Mouse (Mus musculus): ENCODE measurements around the gene Fam192a. TPM values are rescaled to one million over a fixed set of nuclear protein-coding genes. Genes with fewer than 3 reads are reported as not detected.
A peak's percentile ranks its signal among the peaks of the same experiment; 100 is the strongest.

The Fam192a gene
- total and polyA plus RNA-seq, 2 experiments from 2014 or later: 17.4 to 30.4 TPM

- no peak for ATAC-seq (ENCODE audit: insufficient read depth, low read depth)
- Histone ChIP-seq H3K27me3 (ENCODE audit: control insufficient read depth, insufficient read depth, low read length) (no peaks in the 10 kb centered on the region), H3K4me3 (ENCODE audit: low read depth, low read length) (peak overlapping the region; percentile 98), H3K4me1 (ENCODE audit: control insufficient read depth, insufficient read depth) (peaks cover 18% of the 10 kb centered on the region), H3K9ac (replicated peaks; ENCODE audit: low read depth, low read length) (peak overlapping the region; percentile 89), H3K36me3 (replicated peaks; ENCODE audit: control insufficient read depth, insufficient read depth, low read length) (no peaks in the 10 kb centered on the region), H3K9me3 (replicated peaks; ENCODE audit: control insufficient read depth, low read length) (no peaks in the 10 kb centered on the region), H3K27ac (ENCODE audit: low read depth) (peak overlapping the region; percentile 94), H3K4me2 (ENCODE audit: low read depth, low read length) (peak overlapping the region; percentile 93)
- WGBS: under 1% methylated on average over 31 of the region's 31 CpGs
- TF ChIP-seq EP300 (IDR thresholded peaks at IDR 0.05; ENCODE audit: low read depth) (no peak), CTCF (IDR thresholded peaks at IDR 0.05; ENCODE audit: low read depth) (no peak)
- peak; percentile 29 for DNase-seq (ENCODE audit: low spot score)
Observed at GRCm38 (mm10) chr8:94602471-94603131, 804 bp upstream of the Fam192a start.

- ATAC-seq (ENCODE audit: insufficient read depth, low read depth) (no peak; the same call in 1 of the 2 replicates), DNase-seq (ENCODE audit: low spot score) (peak; percentile 8)
- peak overlapping the region; percentile 96 for H3K27ac ChIP-seq (ENCODE audit: low read depth)
- under 1% methylated on average over 51 of the region's 51 CpGs for WGBS
- no peaks in the 10 kb centered on the region for H3K9me3 ChIP-seq (replicated peaks; ENCODE audit: control insufficient read depth, low read length)
- TF ChIP-seq EP300 (IDR thresholded peaks at IDR 0.05; ENCODE audit: low read depth) (no peak), CTCF (IDR thresholded peaks at IDR 0.05; ENCODE audit: low read depth) (no peak)
- H3K27me3 ChIP-seq (ENCODE audit: control insufficient read depth, insufficient read depth, low read length): no peaks in the 10 kb centered on the region
- peak overlapping the region; percentile 85 for H3K4me2 ChIP-seq (ENCODE audit: low read depth, low read length)
- peaks cover 18% of the 10 kb centered on the region for H3K4me1 ChIP-seq (ENCODE audit: control insufficient read depth, insufficient read depth)
- H3K9ac ChIP-seq (replicated peaks; ENCODE audit: low read depth, low read length): peak overlapping the region; percentile 97
- peak overlapping the region; percentile 98 for H3K4me3 ChIP-seq (ENCODE audit: low read depth, low read length)
- no peaks in the 10 kb centered on the region for H3K36me3 ChIP-seq (replicated peaks; ENCODE audit: control insufficient read depth, insufficient read depth, low read length)
Observed at GRCm38 (mm10) chr8:94601034-94601606, 677 bp downstream of the Fam192a start.

- Histone ChIP-seq H3K36me3 (replicated peaks; ENCODE audit: control insufficient read depth, insufficient read depth, low read length) (no peaks in the 10 kb centered on the region), H3K4me2 (ENCODE audit: low read depth, low read length) (peak overlapping the region; percentile 85), H3K27me3 (ENCODE audit: control insufficient read depth, insufficient read depth, low read length) (no peaks in the 10 kb centered on the region), H3K4me1 (ENCODE audit: control insufficient read depth, insufficient read depth) (peaks cover 18% of the 10 kb centered on the region), H3K4me3 (ENCODE audit: low read depth, low read length) (peak overlapping the region; percentile 98), H3K9me3 (replicated peaks; ENCODE audit: control insufficient read depth, low read length) (no peaks in the 10 kb centered on the region), H3K27ac (ENCODE audit: low read depth) (peak overlapping the region; percentile 96), H3K9ac (replicated peaks; ENCODE audit: low read depth, low read length) (peak overlapping the region; percentile 97)
- DNase-seq (ENCODE audit: low spot score) (no peak), ATAC-seq (ENCODE audit: insufficient read depth, low read depth) (no peak)
- 21% methylated on average over 5 of the region's 5 CpGs for WGBS
- TF ChIP-seq CTCF (IDR thresholded peaks at IDR 0.05; ENCODE audit: low read depth) (no peak), EP300 (IDR thresholded peaks at IDR 0.05; ENCODE audit: low read depth) (no peak)
Observed at GRCm38 (mm10) chr8:94600478-94600877, 1.3 kb downstream of the Fam192a start.

- peaks cover 3% of the 10 kb centered on the region; the same call in 1 of the 2 replicates for H3K36me3 ChIP-seq (replicated peaks; ENCODE audit: control insufficient read depth, insufficient read depth, low read length)
- H3K4me1 ChIP-seq (ENCODE audit: control insufficient read depth, insufficient read depth): no peaks in the 10 kb centered on the region
- ATAC-seq (ENCODE audit: insufficient read depth, low read depth) (no peak), DNase-seq (ENCODE audit: low spot score) (peak; percentile 21)
- H3K4me2 ChIP-seq (ENCODE audit: low read depth, low read length): no peak overlapping the region
- no peaks in the 10 kb centered on the region for H3K9me3 ChIP-seq (replicated peaks; ENCODE audit: control insufficient read depth, low read length)
- TF ChIP-seq EP300 (IDR thresholded peaks at IDR 0.05; ENCODE audit: low read depth): no peak
- TF ChIP-seq CTCF (IDR thresholded peaks at IDR 0.05; ENCODE audit: low read depth): peak; percentile 38
- no peak overlapping the region for H3K9ac ChIP-seq (replicated peaks; ENCODE audit: low read depth, low read length)
- H3K27me3 ChIP-seq (ENCODE audit: control insufficient read depth, insufficient read depth, low read length): no peaks in the 10 kb centered on the region
- H3K4me3 ChIP-seq (ENCODE audit: low read depth, low read length): no peak overlapping the region
- WGBS: 80% methylated on average over 1 of the region's 1 CpGs
- H3K27ac ChIP-seq (ENCODE audit: low read depth): no peak overlapping the region
Observed at GRCm38 (mm10) chr8:94594211-94594610, 7.6 kb downstream of the Fam192a start.

GRCm38 (mm10) chr8:94591691-94592090, 10.1 kb downstream of the Fam192a start:
- Histone ChIP-seq H3K36me3 (replicated peaks; ENCODE audit: control insufficient read depth, insufficient read depth, low read length) (peaks cover 27% of the 10 kb centered on the region), H3K4me2 (ENCODE audit: low read depth, low read length) (no peak overlapping the region), H3K9me3 (replicated peaks; ENCODE audit: control insufficient read depth, low read length) (no peaks in the 10 kb centered on the region), H3K4me1 (ENCODE audit: control insufficient read depth, insufficient read depth) (no peaks in the 10 kb centered on the region), H3K27me3 (ENCODE audit: control insufficient read depth, insufficient read depth, low read length) (no peaks in the 10 kb centered on the region), H3K4me3 (ENCODE audit: low read depth, low read length) (no peak overlapping the region), H3K9ac (replicated peaks; ENCODE audit: low read depth, low read length) (no peak overlapping the region), H3K27ac (ENCODE audit: low read depth) (no peak overlapping the region)
- DNase-seq (ENCODE audit: low spot score) (no peak), ATAC-seq (ENCODE audit: insufficient read depth, low read depth) (no peak)
- no peak for TF ChIP-seq EP300 (IDR thresholded peaks at IDR 0.05; ENCODE audit: low read depth)
- 58% methylated on average over 4 of the region's 4 CpGs for WGBS
